Mouse (Mus musculus) neural tube, embryonic 11.5 days (tissue): Measurements from ENCODE around the gene Rgs9bp. TPM values are rescaled to one million over a fixed set of nuclear protein-coding genes. Genes with fewer than 3 reads are reported as not detected.
"Not testable (repeated sequence)": the region's sequence is repeated elsewhere in the genome, so short reads cannot be mapped to it uniquely, and the experiment has no call there.

ENCODE experiments used
- ATAC-seq: fragments of 200-750 bp; cut with Nextera tagmentation; 2 replicates; pipeline ENCODE4 v1.8.0; 2017; ENCODE audit warnings: moderate number of reproducible peaks, mild to moderate bottlenecking, moderate TSS enrichment, moderate library complexity; ENCODE audit not compliant: insufficient read depth, low FRiP score, low TSS enrichment
- DNase-seq: peaks from one replicate; pipeline ENCODE4 v3.0.0-alpha.2; 2015; ENCODE audit warnings: low spot score
- H3K27ac ChIP-seq: fragments of 300-500 bp; sonication (generic); 2 replicates; pipeline ENCODE4 v1.5.1; 2014; ENCODE audit warnings: low read depth, mild to moderate bottlenecking, low read length
- H3K27me3 ChIP-seq: fragments of 300-500 bp; sonication (generic); 2 replicates; pipeline ENCODE4 v1.6.1; 2014; ENCODE audit warnings: mild to moderate bottlenecking, low read length, mixed read lengths; ENCODE audit not compliant: control insufficient read depth, insufficient read depth
- H3K36me3 ChIP-seq: fragments of 300-500 bp; sonication (generic); 2 replicates; pipeline ENCODE4 v1.6.1; 2014; ENCODE audit warnings: mild to moderate bottlenecking, low read length, moderate library complexity, mixed read lengths; ENCODE audit not compliant: control insufficient read depth, insufficient read depth
- H3K4me1 ChIP-seq: fragments of 300-500 bp; sonication (generic); 2 replicates; pipeline ENCODE4 v1.6.1; 2014; ENCODE audit warnings: low read length, mixed read lengths; ENCODE audit not compliant: control insufficient read depth, insufficient read depth
- H3K4me2 ChIP-seq: fragments of 300-500 bp; sonication (generic); 2 replicates; pipeline ENCODE4 v1.6.1; 2014; ENCODE audit warnings: low read depth, mild to moderate bottlenecking, moderate library complexity
- H3K4me3 ChIP-seq: fragments of 300-500 bp; sonication (generic); 2 replicates; pipeline ENCODE4 v1.5.1; 2014; ENCODE audit warnings: low read depth, low read length
- H3K9ac ChIP-seq: fragments of 300-500 bp; sonication (generic); 2 replicates; pipeline ENCODE4 v1.6.1; 2014; ENCODE audit warnings: mild to moderate bottlenecking, low read length
- H3K9me3 ChIP-seq: fragments of 300-500 bp; sonication (generic); 2 replicates; pipeline ENCODE4 v1.6.1; 2016; ENCODE audit warnings: low read length; ENCODE audit not compliant: control insufficient read depth
- WGBS: fragments of 180-500 bp; shearing (Covaris S2); extraction: QIAGEN DNeasy Blood & Tissue Kit; methylation state at CpG from one replicate; pipeline ENCODE4 v1.1.7; 2014; 5-methylcytosine and 5-hydroxymethylcytosine counted together
- polyA plus RNA-seq: library from polyadenylated mRNA; unstranded; fragments of >200 nt; fragmentation: Nextera tagmentation; extraction: Ambion mirVana; gene quantifications from 2 replicates; pipeline ENCODE4 v1.2.1, GENCODE M21; 2014

Gene Rgs9bp
- polyA plus RNA-seq, 1 experiment from 2014 or later = 0.24 TPM

GRCm38 (mm10) chr7:35565965-35566364 lies 19.4 kb downstream of the Rgs9bp start:
- H3K36me3 ChIP-seq, H3K4me1 ChIP-seq, H3K4me2 ChIP-seq, H3K27ac ChIP-seq, ATAC-seq, H3K9ac ChIP-seq, H3K9me3 ChIP-seq, H3K27me3 ChIP-seq, H3K4me3 ChIP-seq, DNase-seq: not testable (repeated sequence)
- WGBS = 78% methylated on average over 13 of the region's 13 CpGs

GRCm38 (mm10) chr7:35564872-35565271 lies 20.5 kb downstream of the Rgs9bp start:
- H3K9ac ChIP-seq, H3K4me3 ChIP-seq, DNase-seq, H3K4me1 ChIP-seq, H3K4me2 ChIP-seq, H3K36me3 ChIP-seq, H3K27me3 ChIP-seq, H3K27ac ChIP-seq, H3K9me3 ChIP-seq, ATAC-seq: not testable (repeated sequence)
- WGBS = 87% methylated on average over 10 of the region's 10 CpGs

GRCm38 (mm10) chr7:35564067-35564865 lies 21.1 kb downstream of the Rgs9bp start:
- Histone ChIP-seq H3K27ac (no peak overlapping the region), H3K4me2 (no peak overlapping the region), H3K9me3 (no peaks in the 10 kb centered on the region), H3K27me3 (no peaks in the 10 kb centered on the region), H3K4me3 (no peak overlapping the region), H3K36me3 (no peaks in the 10 kb centered on the region), H3K9ac (no peak overlapping the region), H3K4me1 (no peaks in the 10 kb centered on the region)
- WGBS = 95% methylated on average over 2 of the region's 2 CpGs
- DNase-seq = no peak
- no peak for ATAC-seq

GRCm38 (mm10) chr7:35563071-35563470 lies 22.3 kb downstream of the Rgs9bp start:
- H3K9ac ChIP-seq = no peak overlapping the region
- no peaks in the 10 kb centered on the region for H3K36me3 ChIP-seq
- no peak overlapping the region for H3K4me2 ChIP-seq
- H3K9me3 ChIP-seq = no peaks in the 10 kb centered on the region
- 77% methylated on average over 11 of the region's 11 CpGs for WGBS
- DNase-seq = no peak
- H3K27me3 ChIP-seq = no peaks in the 10 kb centered on the region
- H3K4me3 ChIP-seq = no peak overlapping the region
- no peak for ATAC-seq
- no peak overlapping the region for H3K27ac ChIP-seq
- no peaks in the 10 kb centered on the region for H3K4me1 ChIP-seq

GRCm38 (mm10) chr7:35559838-35560237 lies 25.5 kb downstream of the Rgs9bp start:
- H3K27me3 ChIP-seq = no peaks in the 10 kb centered on the region
- H3K4me1 ChIP-seq = no peaks in the 10 kb centered on the region
- no peaks in the 10 kb centered on the region for H3K9me3 ChIP-seq
- H3K4me3 ChIP-seq = no peak overlapping the region
- DNase-seq (no peak), ATAC-seq (no peak)
- H3K27ac ChIP-seq = no peak overlapping the region
- no peak overlapping the region for H3K9ac ChIP-seq
- 90% methylated on average over 3 of the region's 3 CpGs for WGBS
- no peaks in the 10 kb centered on the region for H3K36me3 ChIP-seq
- no peak overlapping the region for H3K4me2 ChIP-seq

GRCm38 (mm10) chr7:35558681-35559080 lies 26.7 kb downstream of the Rgs9bp start:
- no peak overlapping the region for H3K4me2 ChIP-seq
- WGBS = 53% methylated on average over 2 of the region's 2 CpGs
- no peak for DNase-seq
- H3K36me3 ChIP-seq = no peaks in the 10 kb centered on the region
- no peaks in the 10 kb centered on the region for H3K9me3 ChIP-seq
- no peak overlapping the region for H3K4me3 ChIP-seq
- no peaks in the 10 kb centered on the region for H3K4me1 ChIP-seq
- ATAC-seq = no peak
- H3K27me3 ChIP-seq = no peaks in the 10 kb centered on the region
- no peak overlapping the region for H3K27ac ChIP-seq
- H3K9ac ChIP-seq = no peak overlapping the region

GRCm38 (mm10) chr7:35557577-35557976 lies 27.8 kb downstream of the Rgs9bp start:
- H3K4me3 ChIP-seq = no peak overlapping the region
- WGBS = 88% methylated on average over 3 of the region's 3 CpGs
- no peak overlapping the region for H3K4me2 ChIP-seq
- DNase-seq (no peak), ATAC-seq (no peak)
- H3K27me3 ChIP-seq = no peaks in the 10 kb centered on the region
- H3K9me3 ChIP-seq = no peaks in the 10 kb centered on the region
- H3K27ac ChIP-seq = no peak overlapping the region
- H3K4me1 ChIP-seq = no peaks in the 10 kb centered on the region
- no peaks in the 10 kb centered on the region for H3K36me3 ChIP-seq
- H3K9ac ChIP-seq = no peak overlapping the region

- DNase-seq = no peak
- 94% methylated on average over 5 of the region's 5 CpGs for WGBS
- Histone ChIP-seq H3K4me3 (no peak overlapping the region), H3K36me3 (no peaks in the 10 kb centered on the region), H3K27ac (no peak overlapping the region), H3K4me2 (no peak overlapping the region), H3K27me3 (no peaks in the 10 kb centered on the region), H3K4me1 (no peaks in the 10 kb centered on the region), H3K9ac (no peak overlapping the region), H3K9me3 (no peaks in the 10 kb centered on the region)
- no peak for ATAC-seq
These were observed 28.5 kb downstream of the Rgs9bp start for GRCm38 (mm10) chr7:35556905-35557304.

- DNase-seq = no peak
- Histone ChIP-seq H3K27ac (peak within 1 kb of the TSS; percentile 92), H3K9me3 (no peaks in the 10 kb centered on the region), H3K4me1 (no peaks in the 10 kb centered on the region), H3K4me3 (peak within 1 kb of the TSS; percentile 75), H3K9ac (peak within 1 kb of the TSS; percentile 78), H3K27me3 (no peaks in the 10 kb centered on the region), H3K36me3 (no peaks in the 10 kb centered on the region), H3K4me2 (peak within 1 kb of the TSS; percentile 97)
- 75% methylated on average over 4 of the region's 4 CpGs for WGBS
- no peak for ATAC-seq
These were observed 29.2 kb downstream of the Rgs9bp start, which contains the start of gene Nudt19 for GRCm38 (mm10) chr7:35556205-35556603. Gene Nudt19 (minus strand): TSS chr7:35556304.
